Mouse (Mus musculus): ENCODE results near the gene Olfr311. TPM values are rescaled to one million over a fixed set of nuclear protein-coding genes. Genes with fewer than 3 reads are reported as not detected.
"Not testable (repeated sequence)": the region's sequence is repeated elsewhere in the genome, so short reads cannot be mapped to it uniquely, and the experiment has no call there.

Olfr311 gene
- polyA plus RNA-seq (2016; fragmentation: Nextera tagmentation; extraction: Ambion mirVana): not detected in 2 replicates

DNA sequence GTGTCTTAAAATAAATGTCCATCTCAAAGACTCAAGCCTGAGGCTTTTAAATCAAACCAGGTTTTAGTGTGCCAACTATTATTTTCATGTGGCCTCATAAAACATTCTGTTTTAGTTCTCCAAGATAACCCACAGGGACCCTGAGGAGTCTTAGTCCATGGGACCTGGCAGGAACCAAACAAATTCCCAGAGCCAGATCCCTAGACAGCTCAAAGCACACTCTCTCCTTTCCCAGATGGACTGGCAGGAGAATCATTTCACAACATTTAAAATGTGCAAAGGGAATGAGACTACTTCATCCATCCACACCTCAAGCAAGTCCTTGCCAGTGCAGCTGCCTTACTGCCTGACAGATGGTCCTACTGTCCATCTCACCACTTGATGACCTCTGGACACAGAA is at the start of gene Olfr311:
Olfr311 (plus strand) TSS at position 301 of the 400 bp plus-strand sequence.
- H3K27me3 ChIP-seq (ENCODE audit: low read depth, poor library complexity, severe bottlenecking); H3K9me3 ChIP-seq (replicated peaks); H3K4me1 ChIP-seq; H3K36me3 ChIP-seq; H3K4me3 ChIP-seq; H3K27ac ChIP-seq (replicated peaks); DNase-seq (ENCODE audit: low spot score): not testable (repeated sequence)

DNA sequence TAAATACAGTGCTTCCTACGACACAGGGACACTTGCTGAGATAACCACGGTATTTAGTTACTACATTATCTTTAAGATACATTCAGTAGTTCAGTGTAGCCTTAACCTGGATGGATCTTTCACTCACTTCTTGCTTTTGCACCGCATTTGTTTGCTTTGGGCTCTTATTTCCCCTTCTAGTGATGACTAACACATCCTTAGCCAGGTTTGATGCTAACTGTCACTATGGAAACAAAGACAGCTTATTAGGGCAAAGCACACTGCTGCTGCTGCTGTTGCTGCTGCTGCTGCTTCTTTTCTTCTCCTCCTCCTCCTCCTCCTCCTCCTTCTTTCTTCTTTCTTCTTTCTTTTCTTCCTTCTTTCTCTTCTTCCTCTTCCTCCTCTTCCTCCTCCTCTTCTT is 49.5 kb upstream of the Olfr311 start:
- no peaks in the 10 kb centered on the region for H3K27me3 ChIP-seq (ENCODE audit: low read depth, poor library complexity, severe bottlenecking)
- H3K36me3 ChIP-seq: no peaks in the 10 kb centered on the region
- no peaks in the 10 kb centered on the region for H3K9me3 ChIP-seq (replicated peaks)
- no peak overlapping the region for H3K27ac ChIP-seq (replicated peaks)
- peaks cover 9% of the 10 kb centered on the region; the same call in 1 of the 2 replicates for H3K4me1 ChIP-seq
- DNase-seq (ENCODE audit: low spot score): no peak
- H3K4me3 ChIP-seq: no peak overlapping the region
- WGBS: 31% methylated on average over 3 of the region's 3 CpGs

DNA sequence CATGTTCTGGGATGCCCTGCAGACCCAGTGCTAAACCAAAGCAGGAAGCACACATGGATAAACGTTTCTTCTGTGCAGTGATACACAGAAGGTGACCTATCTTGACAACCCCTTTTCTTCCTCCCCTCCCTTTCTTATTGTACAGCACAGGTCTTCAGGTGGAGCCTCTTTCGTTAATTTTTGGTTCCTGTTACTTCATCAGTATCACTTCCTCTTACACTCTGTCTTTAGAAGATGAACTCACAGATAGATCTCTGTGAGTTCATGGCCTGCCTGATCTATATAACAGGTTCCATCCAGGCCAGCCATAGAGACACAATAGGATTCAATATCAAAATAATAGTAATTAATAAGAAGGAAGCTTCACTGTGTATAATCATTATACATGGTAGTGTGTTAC is 49.0 kb upstream of the Olfr311 start:
- no peak for DNase-seq (ENCODE audit: low spot score)
- H3K4me1 ChIP-seq: peaks cover 9% of the 10 kb centered on the region; the same call in 1 of the 2 replicates
- H3K36me3 ChIP-seq: no peaks in the 10 kb centered on the region
- H3K4me3 ChIP-seq: no peak overlapping the region
- WGBS: 75% methylated on average over 2 of the region's 2 CpGs
- no peak overlapping the region for H3K27ac ChIP-seq (replicated peaks)
- H3K9me3 ChIP-seq (replicated peaks): no peaks in the 10 kb centered on the region
- H3K27me3 ChIP-seq (ENCODE audit: low read depth, poor library complexity, severe bottlenecking): no peaks in the 10 kb centered on the region

DNA sequence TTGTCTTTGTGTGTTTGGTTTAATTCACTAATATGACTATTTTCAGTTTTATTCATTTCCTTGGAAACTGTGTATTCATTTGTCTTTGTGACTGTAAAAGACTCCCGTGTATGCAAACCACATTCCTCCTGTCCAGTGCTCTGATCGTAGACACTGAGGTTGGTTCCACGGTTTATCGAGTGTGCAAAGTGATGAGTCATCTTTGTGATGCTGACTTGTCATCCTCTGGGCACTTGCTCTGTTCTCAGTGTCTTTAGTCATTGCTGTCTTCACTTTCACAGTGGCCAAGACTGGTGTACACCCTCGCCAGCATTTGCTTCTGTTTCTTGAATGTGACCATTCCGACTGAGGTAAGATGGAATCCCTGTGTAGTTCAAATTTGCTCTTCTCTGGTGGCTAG is 48.4 kb upstream of the Olfr311 start:
- no peak for DNase-seq (ENCODE audit: low spot score)
- Histone ChIP-seq H3K27ac (replicated peaks) (no peak overlapping the region), H3K9me3 (replicated peaks) (no peaks in the 10 kb centered on the region), H3K36me3 (no peaks in the 10 kb centered on the region), H3K27me3 (ENCODE audit: low read depth, poor library complexity, severe bottlenecking) (no peaks in the 10 kb centered on the region), H3K4me1 (peaks cover 9% of the 10 kb centered on the region; the same call in 1 of the 2 replicates), H3K4me3 (no peak overlapping the region)
- 89% methylated on average over 6 of the region's 6 CpGs for WGBS

DNA sequence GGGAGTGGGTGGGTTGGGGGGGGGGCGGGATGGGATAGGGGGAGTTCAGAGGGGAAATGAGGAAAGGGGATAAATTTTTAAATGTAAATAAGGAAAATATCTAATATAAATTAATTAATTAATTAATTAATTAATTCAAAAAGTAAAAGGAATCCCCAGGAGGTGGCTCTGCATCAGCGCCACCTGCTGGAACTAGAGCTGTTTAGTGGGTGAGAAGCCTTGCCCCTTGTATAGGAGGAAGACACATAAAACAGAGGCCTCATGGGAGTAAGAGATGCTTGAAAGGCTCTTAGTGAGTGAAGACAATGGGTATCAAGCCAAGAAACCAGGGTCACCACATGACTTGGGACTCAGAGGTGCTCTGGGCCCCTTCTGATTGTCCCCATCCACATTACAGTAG is 43.2 kb upstream of the Olfr311 start:
- no peaks in the 10 kb centered on the region for H3K36me3 ChIP-seq
- no peak overlapping the region for H3K27ac ChIP-seq (replicated peaks)
- H3K4me1 ChIP-seq: peaks cover under 1% of the 10 kb centered on the region; the same call in 1 of the 2 replicates
- no peaks in the 10 kb centered on the region for H3K27me3 ChIP-seq (ENCODE audit: low read depth, poor library complexity, severe bottlenecking)
- H3K4me3 ChIP-seq: no peak overlapping the region
- H3K9me3 ChIP-seq (replicated peaks): no peaks in the 10 kb centered on the region
- 76% methylated on average over 2 of the region's 2 CpGs for WGBS
- DNase-seq (ENCODE audit: low spot score): no peak

DNA sequence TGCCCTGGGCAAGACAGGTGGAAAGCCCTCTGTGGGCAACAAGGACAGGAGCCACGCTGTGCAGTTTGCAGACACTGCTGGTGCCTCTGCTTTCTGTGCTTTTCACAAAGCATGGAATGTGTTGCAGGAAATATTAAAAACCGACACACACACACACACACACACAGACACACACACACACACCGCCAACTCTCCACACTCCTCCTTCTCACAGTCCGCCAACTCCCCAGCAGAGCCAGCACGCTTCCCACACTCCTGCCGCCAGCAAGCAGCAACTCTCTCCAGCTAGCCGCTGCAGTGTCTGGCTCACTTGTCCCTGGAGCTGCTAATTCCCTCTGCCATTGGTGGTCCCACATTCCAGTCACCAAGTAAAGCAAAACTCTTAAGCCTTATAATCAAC is 42.2 kb upstream of the Olfr311 start:
- 80% methylated on average over 7 of the region's 7 CpGs for WGBS
- Histone ChIP-seq H3K27ac (replicated peaks) (no peak overlapping the region), H3K36me3 (no peaks in the 10 kb centered on the region), H3K9me3 (replicated peaks) (no peaks in the 10 kb centered on the region), H3K4me1 (peaks cover 10% of the 10 kb centered on the region), H3K27me3 (ENCODE audit: low read depth, poor library complexity, severe bottlenecking) (no peaks in the 10 kb centered on the region), H3K4me3 (no peak overlapping the region)
- no peak for DNase-seq (ENCODE audit: low spot score)

DNA sequence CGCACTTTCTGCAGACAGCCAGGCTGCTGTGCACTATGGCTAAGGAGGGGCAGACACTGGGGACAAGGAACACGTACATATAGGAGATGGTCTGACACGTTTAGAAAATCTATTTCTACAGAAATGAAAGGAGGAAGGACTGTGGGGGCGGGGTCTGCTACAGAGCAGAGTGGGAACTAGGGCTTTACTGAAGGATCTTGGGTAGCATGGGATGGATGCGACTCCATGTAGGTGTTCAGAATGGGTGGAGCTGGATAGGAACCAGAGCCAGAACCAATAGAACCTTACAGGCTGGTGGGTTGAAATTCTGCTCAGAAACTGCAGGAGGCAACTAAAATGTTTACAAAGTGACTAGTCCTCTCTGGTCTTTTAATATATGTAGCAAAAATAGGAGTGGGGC is 39.3 kb upstream of the Olfr311 start:
- Histone ChIP-seq H3K27me3 (ENCODE audit: low read depth, poor library complexity, severe bottlenecking) (no peaks in the 10 kb centered on the region), H3K4me1 (peaks cover 16% of the 10 kb centered on the region), H3K9me3 (replicated peaks) (no peaks in the 10 kb centered on the region), H3K36me3 (no peaks in the 10 kb centered on the region), H3K4me3 (no peak overlapping the region), H3K27ac (replicated peaks) (no peak overlapping the region)
- no peak for DNase-seq (ENCODE audit: low spot score)
- WGBS: 84% methylated on average over 5 of the region's 5 CpGs

DNA sequence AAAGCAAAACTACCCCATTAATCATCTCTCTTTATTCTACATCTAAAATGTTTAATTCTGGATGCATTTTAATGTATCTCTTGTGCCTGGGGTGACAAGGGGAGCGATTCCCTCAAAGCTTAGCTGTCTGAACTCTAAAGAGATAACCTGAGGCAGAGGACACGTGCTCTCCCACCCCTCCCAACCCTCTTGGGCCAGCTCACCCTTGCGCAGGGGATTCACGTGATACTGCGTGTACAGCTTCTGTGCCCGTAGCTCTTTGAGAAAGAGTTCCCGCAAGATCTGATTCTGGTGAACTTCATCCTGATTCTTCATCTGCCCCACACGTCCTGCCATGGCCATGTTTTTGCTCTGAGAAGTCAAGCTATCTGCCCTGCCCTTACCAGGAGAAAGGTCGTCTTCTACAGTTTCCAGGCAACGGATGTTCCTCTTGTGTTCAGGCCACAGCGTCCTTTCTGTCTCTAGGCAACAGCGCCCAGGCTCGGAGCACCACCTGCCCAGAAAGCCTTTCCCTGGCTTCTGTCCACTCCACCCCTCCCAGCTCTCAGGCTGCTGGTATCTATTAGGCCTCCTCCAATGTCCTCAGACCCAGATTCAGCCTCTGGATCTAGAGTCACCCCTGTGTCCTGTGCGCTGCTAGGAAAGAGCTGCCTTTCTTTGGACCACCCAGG is 37.4 kb upstream of the Olfr311 start, which contains the start of gene Fam183b:
Fam183b (minus strand) TSS at position 403 of the 671 bp plus-strand sequence.
- Histone ChIP-seq H3K27ac (replicated peaks) (peak within 1 kb of the TSS; percentile 46), H3K27me3 (ENCODE audit: low read depth, poor library complexity, severe bottlenecking) (no peaks in the 10 kb centered on the region), H3K36me3 (no peaks in the 10 kb centered on the region), H3K9me3 (replicated peaks) (no peaks in the 10 kb centered on the region), H3K4me1 (peaks cover 16% of the 10 kb centered on the region), H3K4me3 (peak within 1 kb of the TSS; percentile 17; the same call in 1 of the 2 replicates)
- 42% methylated on average over 14 of the region's 14 CpGs for WGBS
- peak; percentile 57 for DNase-seq (ENCODE audit: low spot score)

DNA sequence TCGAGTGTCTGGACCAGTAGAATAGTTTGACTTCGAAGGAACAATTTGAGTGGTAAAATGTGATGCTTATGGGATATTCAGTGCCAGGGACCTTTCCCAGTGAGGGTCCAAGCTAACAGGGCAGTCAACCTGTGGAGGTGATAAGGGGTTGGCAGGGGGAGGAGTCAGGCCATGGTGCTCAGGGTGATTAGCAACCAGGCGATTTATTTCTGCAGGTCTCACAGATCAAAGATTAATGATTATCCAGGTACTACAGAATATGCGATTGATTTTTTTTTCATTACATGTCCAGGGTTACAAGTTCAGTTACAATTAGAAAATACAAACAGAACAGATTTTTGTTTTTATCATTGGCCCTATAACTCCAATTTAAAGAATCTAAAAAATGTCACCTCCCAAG is 35.2 kb upstream of the Olfr311 start:
- WGBS: 87% methylated on average over 4 of the region's 4 CpGs
- H3K9me3 ChIP-seq (replicated peaks): no peaks in the 10 kb centered on the region
- H3K27me3 ChIP-seq (ENCODE audit: low read depth, poor library complexity, severe bottlenecking): no peaks in the 10 kb centered on the region
- no peaks in the 10 kb centered on the region for H3K36me3 ChIP-seq
- H3K27ac ChIP-seq (replicated peaks): no peak overlapping the region
- H3K4me1 ChIP-seq: peaks cover 16% of the 10 kb centered on the region
- no peak overlapping the region for H3K4me3 ChIP-seq
- DNase-seq (ENCODE audit: low spot score): no peak

DNA sequence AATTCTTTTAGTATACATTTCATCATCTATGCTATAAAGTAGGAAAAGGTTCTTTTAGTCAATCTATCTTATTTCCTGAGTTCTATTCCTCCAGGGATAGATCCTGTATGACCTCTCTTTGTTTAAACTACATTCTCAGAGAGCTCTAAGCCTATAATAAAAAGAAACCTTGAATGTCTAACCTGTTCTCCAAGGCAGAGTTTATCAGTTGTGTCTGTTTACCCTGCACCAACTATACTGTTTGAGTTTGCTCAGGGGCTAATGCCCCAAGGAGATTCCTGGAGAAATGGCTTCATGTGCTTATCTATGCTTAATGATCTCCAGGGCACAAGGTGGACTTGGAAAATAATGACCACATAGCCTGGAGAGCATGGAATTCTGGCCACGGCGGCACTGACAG is 34.7 kb upstream of the Olfr311 start:
- Histone ChIP-seq H3K27me3 (ENCODE audit: low read depth, poor library complexity, severe bottlenecking) (no peaks in the 10 kb centered on the region), H3K36me3 (no peaks in the 10 kb centered on the region), H3K4me1 (peaks cover 16% of the 10 kb centered on the region)

DNA sequence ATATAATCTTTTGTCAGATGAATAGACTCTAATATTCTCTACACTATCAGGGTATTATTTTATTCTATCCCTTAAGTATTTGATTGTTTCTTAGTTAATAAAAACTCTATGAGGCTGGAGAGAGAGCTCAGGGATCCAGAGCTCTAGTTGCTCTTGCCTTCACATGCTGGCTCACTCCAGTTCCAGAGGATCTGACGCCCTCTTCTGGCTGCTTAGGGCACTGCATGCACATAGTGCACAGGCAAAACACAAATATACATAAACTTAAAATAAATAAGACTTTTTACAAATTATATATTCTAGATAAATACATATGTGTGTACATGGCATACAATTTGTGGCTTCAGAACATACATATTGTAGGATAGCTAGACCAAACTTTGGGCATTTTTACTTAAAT is 27.1 kb upstream of the Olfr311 start:
- no peaks in the 10 kb centered on the region for H3K4me1 ChIP-seq
- 0% methylated on average over 1 of the region's 1 CpGs for WGBS
- no peak for DNase-seq (ENCODE audit: low spot score)
- H3K27ac ChIP-seq (replicated peaks): no peak overlapping the region
- no peaks in the 10 kb centered on the region for H3K27me3 ChIP-seq (ENCODE audit: low read depth, poor library complexity, severe bottlenecking)
- no peak overlapping the region for H3K4me3 ChIP-seq
- no peaks in the 10 kb centered on the region for H3K9me3 ChIP-seq (replicated peaks)
- no peaks in the 10 kb centered on the region for H3K36me3 ChIP-seq

More for the DNA sequence above, 34.7 kb upstream of the Olfr311 start:
- no peaks in the 10 kb centered on the region for H3K9me3 ChIP-seq (replicated peaks)
- H3K27ac ChIP-seq (replicated peaks): no peak overlapping the region
- 77% methylated on average over 2 of the region's 2 CpGs for WGBS
- no peak for DNase-seq (ENCODE audit: low spot score)
- H3K4me3 ChIP-seq: no peak overlapping the region

DNA sequence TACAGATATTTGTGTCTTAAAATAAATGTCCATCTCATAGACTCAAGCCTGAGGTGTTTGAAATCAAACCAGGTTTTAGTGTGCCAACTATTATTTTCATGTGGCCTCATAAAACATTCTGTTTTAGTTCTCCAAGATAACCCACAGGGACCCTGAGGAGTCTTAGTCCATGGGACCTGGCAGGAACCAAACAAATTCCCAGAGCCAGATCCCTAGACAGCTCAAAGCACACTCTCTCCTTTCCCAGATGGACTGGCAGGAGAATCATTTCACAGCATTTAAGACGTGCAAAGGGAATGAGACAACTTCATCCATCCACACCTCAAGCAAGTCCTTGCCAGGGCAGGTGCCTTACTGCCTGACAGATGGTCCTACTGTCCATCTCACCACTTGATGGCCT is 24.4 kb upstream of the Olfr311 start, which contains the start of gene Olfr313:
Olfr313 (plus strand) TSS at position 301 of the 400 bp plus-strand sequence.
- H3K36me3 ChIP-seq; DNase-seq (ENCODE audit: low spot score); H3K9me3 ChIP-seq (replicated peaks); H3K4me3 ChIP-seq; H3K27ac ChIP-seq (replicated peaks); H3K4me1 ChIP-seq; H3K27me3 ChIP-seq (ENCODE audit: low read depth, poor library complexity, severe bottlenecking): not testable (repeated sequence)
- 74% methylated on average over 1 of the region's 1 CpGs for WGBS

DNA sequence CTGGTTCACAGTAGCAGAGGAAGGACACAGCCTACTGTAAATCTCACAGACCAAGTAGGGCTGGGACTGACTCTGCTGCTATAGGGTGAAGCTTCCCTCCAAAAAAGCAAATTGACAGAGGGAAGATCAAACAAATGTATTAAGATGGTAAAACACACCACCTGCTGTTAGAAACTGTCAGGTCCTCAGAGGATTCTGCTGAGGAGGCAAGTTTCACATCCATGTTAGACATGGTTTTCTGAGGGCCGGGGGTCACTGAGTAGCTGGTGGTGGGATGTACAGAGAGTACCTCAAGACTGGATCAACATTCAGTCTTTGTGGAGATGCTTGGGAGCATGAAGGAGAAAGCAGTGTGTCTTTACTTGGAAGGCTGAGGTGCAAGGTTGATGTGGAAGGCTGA is 23.4 kb upstream of the Olfr311 start:
- H3K4me3 ChIP-seq: no peak overlapping the region
- 91% methylated on average over 1 of the region's 1 CpGs for WGBS

More for the DNA sequence above, 23.4 kb upstream of the Olfr311 start:
- no peak for DNase-seq (ENCODE audit: low spot score)
- Histone ChIP-seq H3K9me3 (replicated peaks) (no peaks in the 10 kb centered on the region), H3K4me1 (no peaks in the 10 kb centered on the region), H3K36me3 (no peaks in the 10 kb centered on the region), H3K27me3 (ENCODE audit: low read depth, poor library complexity, severe bottlenecking) (no peaks in the 10 kb centered on the region), H3K27ac (replicated peaks) (no peak overlapping the region)

All from midbrain, embryonic 10.5 days (tissue).